Mouse (Mus musculus): ENCODE measurements around the gene Zfp683.

Zfp683 gene

DNA sequence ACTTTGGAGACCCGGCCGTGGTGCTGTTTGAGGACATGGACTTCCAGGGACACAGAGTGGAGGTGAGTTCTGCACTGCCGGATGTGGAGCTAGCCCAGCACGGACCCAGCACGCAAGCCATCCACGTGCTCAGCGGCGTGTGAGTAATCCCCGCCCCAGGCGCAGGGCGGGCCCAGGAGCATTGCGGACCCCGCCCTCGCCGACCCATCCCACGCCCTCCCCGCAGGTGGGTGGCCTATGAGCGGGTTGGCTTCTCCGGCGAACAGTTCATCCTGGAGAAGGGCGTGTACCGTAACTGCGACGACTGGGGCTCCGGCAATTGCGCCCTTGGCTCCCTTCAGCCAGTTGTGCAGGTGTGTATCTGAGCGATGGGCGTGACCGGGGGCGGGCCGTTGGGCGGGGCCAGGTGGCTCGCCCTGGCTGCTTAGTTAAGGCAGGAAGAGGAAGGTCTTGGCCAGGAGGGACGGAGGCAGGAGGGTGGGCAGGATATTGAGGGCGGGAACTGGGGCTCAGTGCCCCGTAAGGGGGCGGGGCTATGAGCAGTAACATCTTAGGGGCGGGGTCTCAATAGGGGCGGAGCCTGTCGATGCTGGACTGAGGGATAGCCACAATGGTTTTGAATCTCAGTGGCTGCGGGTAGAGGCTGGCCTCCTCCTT is 28.2 kb downstream of the Zfp683 start:
- in situ Hi-C loops (cut with MboI; ENCODE audit: low pct_unique_long_range_greater_than_20kb in 1 of 2, low sequenced_read_pairs in 2 of 2, unreplicated experiment in 1 of 2), result no loop called here

DNA sequence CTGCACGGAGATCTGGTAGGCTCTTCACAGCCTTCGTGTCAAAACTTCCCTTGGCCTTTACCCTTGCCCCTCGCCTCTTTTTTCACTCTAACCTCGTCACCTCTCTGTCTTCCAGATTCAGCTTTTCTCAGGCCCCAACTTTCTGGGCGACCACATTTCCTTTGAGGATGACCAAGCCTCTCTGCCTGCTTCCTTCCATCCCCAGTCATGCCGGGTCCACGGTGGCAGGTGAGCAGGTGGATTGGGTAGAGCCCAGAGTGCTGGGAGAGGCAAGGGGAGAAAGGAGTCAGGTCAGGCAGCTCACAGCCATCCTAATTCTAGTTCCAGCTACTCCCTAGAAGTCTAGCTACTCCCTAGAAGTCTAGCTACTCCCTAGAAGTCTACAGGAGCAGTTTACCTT is 28.8 kb downstream of the Zfp683 start:
- in situ Hi-C loops (cut with MboI; ENCODE audit: low pct_unique_long_range_greater_than_20kb in 1 of 2, low sequenced_read_pairs in 2 of 2, unreplicated experiment in 1 of 2), result no loop called here

DNA sequence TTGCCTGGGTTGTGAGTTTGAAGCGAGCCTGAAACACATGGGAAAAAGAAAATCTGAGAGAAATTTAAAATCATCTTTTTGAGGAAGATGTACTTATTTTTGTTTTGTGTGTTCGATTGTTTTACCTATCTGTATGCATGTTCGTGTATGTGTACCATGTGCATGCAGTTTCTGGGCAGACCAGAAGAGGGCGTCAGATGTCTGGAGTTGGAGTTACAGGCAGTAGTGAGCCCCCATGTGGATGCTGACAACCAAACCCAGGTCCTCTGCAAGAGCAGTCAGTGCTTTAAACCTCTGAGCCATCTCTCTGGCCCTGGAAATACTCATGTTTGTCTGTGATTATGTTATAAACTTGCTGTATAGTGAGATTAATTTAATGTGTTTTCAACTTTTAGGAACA is 31.4 kb downstream of the Zfp683 start:
- in situ Hi-C loops (cut with MboI; ENCODE audit: low pct_unique_long_range_greater_than_20kb in 1 of 2, low sequenced_read_pairs in 2 of 2, unreplicated experiment in 1 of 2), result no loop called here

DNA sequence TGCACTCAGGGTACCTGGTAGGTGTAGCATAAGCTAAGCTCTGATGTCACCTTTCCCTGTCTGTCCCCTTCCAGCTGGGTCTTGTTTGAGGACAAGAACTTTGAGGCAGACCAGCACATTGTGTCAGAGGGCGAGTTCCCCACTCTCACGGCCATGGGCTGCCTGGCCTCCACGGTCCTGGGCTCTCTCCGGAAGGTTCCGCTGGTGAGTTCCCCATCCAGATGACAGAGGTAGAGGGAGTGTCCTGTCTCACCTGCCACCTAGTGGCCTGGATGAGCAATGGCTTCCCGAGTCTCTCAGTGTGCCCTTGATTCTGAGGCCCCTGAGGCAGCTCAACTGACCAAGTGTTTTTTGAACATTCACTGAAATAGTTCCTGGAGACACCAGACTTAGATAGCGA is 33.8 kb downstream of the Zfp683 start:
- in situ Hi-C loops (cut with MboI; ENCODE audit: low pct_unique_long_range_greater_than_20kb in 1 of 2, low sequenced_read_pairs in 2 of 2, unreplicated experiment in 1 of 2), result no loop called here

- in situ Hi-C loops (cut with MboI; ENCODE audit: low pct_unique_long_range_greater_than_20kb in 1 of 2, low sequenced_read_pairs in 2 of 2, unreplicated experiment in 1 of 2), result no loop called here
Observed at GRCm38 (mm10) chr4:134089029-134089428, 35.4 kb downstream of the Zfp683 start.

GRCm38 (mm10) chr4:134090521-134091224 is 37.0 kb downstream of the Zfp683 start:
- in situ Hi-C loops (cut with MboI; ENCODE audit: low pct_unique_long_range_greater_than_20kb in 1 of 2, low sequenced_read_pairs in 2 of 2, unreplicated experiment in 1 of 2), result loop anchor here (5.0 kb wide), 2 partner anchors 37 to 58 kb away; partner anchors contain the start of gene Sh3bgrl3 (in 1 of the 2)

DNA sequence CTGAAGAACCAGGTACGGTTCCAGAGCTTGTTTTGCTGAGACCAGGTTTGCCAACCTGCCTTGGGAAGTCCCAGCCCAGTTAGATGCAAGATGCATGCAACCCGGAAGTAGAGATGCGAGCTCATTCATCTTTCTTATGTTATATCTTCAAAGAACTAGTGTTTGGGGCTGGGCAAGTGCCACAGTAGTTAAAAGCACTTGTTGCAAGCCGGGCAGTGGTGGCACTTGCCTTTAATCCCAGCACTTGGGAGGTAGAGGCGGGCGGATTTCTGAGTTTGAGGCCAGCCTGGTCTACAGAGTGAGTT is 37.5 kb downstream of the Zfp683 start:
- in situ Hi-C loops (cut with MboI; ENCODE audit: low pct_unique_long_range_greater_than_20kb in 1 of 2, low sequenced_read_pairs in 2 of 2, unreplicated experiment in 1 of 2), result loop anchor here (5.0 kb wide), 2 partner anchors 36 to 59 kb away; partner anchors contain the start of gene Sh3bgrl3 (in 1 of the 2)

DNA sequence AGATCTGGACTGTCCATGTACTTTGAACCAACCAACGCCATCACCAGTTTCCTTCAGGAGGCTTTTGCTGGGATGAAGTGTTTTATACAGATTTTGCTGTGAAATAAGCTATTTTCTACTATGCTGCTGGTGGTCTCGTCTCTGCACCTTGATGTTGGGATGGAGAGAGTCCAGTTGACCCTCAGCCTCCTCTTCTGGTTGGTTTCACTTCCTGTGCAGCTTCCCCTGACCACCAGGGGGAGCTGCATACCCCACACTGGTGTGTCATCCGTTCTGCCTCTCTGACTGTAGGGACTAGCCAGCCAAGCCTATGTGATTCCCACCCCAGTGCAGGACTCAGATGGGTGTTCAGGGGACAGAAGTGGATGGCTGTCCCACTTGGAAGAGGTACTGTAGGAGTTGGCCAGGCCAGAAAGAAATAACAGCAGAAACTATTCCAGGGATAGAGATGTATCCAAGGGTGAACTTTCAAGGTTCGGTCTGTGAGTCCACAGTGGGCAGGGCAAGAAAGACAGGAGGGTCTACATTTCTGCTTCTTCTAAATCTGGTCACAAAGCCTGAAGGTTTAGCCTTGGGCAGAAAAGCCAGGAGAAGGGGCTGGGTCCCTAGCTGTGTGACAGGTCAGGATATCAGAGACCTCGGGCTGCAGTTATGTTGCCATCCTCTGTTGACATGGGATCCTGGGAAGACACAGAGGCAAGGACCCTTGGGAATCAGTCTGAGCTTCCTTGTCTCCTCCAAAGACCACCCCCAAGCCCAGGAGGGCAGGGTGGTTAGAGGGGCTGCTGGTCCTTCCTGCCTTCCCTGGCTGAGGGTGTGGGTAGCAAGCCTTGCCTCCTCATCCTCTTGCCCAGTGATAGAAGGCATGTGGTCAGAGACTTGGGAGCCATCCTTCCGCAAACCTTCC is 39.0 kb downstream of the Zfp683 start:
- in situ Hi-C loops (cut with MboI; ENCODE audit: low pct_unique_long_range_greater_than_20kb in 1 of 2, low sequenced_read_pairs in 2 of 2, unreplicated experiment in 1 of 2), result loop anchor here (5.0 kb wide), 2 partner anchors 35 to 60 kb away; partner anchors contain the start of gene Sh3bgrl3 (in 1 of the 2)

- in situ Hi-C loops (cut with MboI; ENCODE audit: low pct_unique_long_range_greater_than_20kb in 1 of 2, low sequenced_read_pairs in 2 of 2, unreplicated experiment in 1 of 2), result loop anchor here (5.0 kb wide), 2 partner anchors 33 to 62 kb away; partner anchors contain the start of gene Sh3bgrl3 (in 1 of the 2)
Observed at GRCm38 (mm10) chr4:134094004-134094564, 40.4 kb downstream of the Zfp683 start.

DNA sequence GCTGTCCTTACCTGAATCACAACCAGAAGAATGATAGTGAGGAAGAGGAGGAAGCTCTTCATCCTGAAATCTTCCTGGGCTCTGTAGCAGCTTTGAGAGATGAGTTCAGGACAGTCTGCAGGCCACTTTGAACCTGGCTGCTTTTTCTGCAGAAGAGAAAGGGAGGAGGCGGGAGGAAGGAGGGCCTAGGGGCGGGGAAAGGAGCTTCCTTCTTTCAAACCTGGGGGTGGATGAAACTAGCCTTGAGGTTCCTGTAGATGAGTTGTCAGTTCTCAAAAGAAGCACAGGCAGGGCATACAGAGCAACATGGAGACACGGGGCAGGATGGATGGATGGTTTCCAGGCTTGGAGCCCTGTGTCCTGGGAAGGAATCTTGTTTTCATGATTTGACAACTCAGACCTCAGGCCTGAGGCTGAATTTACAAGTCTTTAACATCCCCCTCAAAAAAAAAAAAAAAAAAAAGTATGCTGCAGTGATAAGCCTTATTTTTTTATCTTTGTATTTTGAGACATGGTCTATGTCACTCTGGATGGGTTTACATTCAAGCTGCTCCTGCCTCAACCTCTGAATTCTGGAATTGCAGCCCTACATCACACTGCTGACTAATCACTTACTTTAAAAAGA is 41.4 kb downstream of the Zfp683 start, which contains the start of gene Cd52:
Gene Cd52 (minus strand): TSS at position 160 of the 625 bp plus-strand sequence.
- in situ Hi-C loops (cut with MboI; ENCODE audit: low pct_unique_long_range_greater_than_20kb in 1 of 2, low sequenced_read_pairs in 2 of 2, unreplicated experiment in 1 of 2), result loop anchor here (5.0 kb wide), 2 partner anchors 32 to 63 kb away; partner anchors contain the start of gene Sh3bgrl3 (in 1 of the 2)

GRCm38 (mm10) chr4:134096120-134096519 is 42.5 kb downstream of the Zfp683 start:
- in situ Hi-C loops (cut with MboI; ENCODE audit: low pct_unique_long_range_greater_than_20kb in 1 of 2, low sequenced_read_pairs in 2 of 2, unreplicated experiment in 1 of 2), result no loop called here

- in situ Hi-C loops (cut with MboI; ENCODE audit: low pct_unique_long_range_greater_than_20kb in 1 of 2, low sequenced_read_pairs in 2 of 2, unreplicated experiment in 1 of 2), result no loop called here
Observed at GRCm38 (mm10) chr4:134097015-134097608, 43.5 kb downstream of the Zfp683 start.

DNA sequence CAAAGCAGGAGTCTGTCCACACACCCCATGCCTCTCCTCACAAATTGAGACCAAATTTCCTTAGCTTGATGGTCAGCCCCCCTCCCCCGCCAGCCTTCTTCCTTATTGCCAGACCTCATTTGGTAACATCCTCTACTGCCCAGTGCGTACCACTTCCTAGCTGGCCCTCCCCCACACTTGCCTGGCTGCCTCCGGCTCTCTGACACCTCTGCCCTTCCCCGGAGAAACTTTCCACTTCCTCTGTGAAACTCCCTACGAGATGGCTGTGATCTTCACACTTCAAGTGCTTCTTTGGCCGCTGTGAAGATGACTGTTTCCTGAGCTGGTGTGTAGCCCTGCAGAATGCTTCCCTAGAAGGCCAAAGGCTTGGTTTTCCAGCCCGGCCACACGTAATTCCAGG is 45.0 kb downstream of the Zfp683 start:
- in situ Hi-C loops (cut with MboI; ENCODE audit: low pct_unique_long_range_greater_than_20kb in 1 of 2, low sequenced_read_pairs in 2 of 2, unreplicated experiment in 1 of 2), result no loop called here

GRCm38 (mm10) chr4:134100245-134100644 is 46.6 kb downstream of the Zfp683 start:
- in situ Hi-C loops (cut with MboI; ENCODE audit: low pct_unique_long_range_greater_than_20kb in 1 of 2, low sequenced_read_pairs in 2 of 2, unreplicated experiment in 1 of 2), result no loop called here

DNA sequence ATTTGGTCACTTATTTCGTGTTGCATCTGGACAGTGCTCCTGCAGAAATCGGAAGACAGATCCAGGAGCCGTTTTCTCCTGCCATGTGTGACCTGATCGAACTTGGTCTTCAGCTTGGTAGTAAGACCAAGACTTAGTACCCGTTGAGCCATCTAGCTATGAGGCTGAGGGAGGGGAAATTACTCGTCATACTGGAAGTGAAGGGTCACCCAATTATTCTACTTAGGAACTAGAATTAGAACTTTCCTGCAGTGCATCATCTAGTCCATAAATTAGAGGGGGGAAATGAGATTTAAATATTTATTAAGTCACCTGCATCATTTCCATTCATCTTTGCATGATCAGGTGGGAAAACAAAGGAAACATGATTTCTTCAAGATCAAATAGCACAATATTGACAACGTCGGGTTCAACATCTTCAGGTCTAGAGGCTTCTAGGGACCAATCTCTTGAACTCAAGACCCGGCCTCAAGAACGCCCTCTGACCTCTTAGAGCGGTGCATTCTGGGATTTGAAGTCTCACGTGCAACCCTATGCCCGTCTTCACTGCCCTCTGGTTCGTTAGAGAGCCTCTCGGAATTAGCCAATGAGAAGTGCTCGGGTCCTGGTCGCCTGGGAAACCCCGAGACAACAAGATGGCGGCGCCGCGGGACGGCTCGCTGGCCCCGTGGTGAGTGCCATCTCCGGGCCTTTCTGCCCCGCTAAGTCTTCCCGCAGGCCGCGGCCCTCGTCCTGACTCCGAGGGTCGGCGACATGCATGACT is 48.5 kb downstream of the Zfp683 start, which contains the start of gene Ubxn11:
Gene Ubxn11 (plus strand): TSS at position 592 of the 763 bp plus-strand sequence.
- in situ Hi-C loops (cut with MboI; ENCODE audit: low pct_unique_long_range_greater_than_20kb in 1 of 2, low sequenced_read_pairs in 2 of 2, unreplicated experiment in 1 of 2), result no loop called here

DNA sequence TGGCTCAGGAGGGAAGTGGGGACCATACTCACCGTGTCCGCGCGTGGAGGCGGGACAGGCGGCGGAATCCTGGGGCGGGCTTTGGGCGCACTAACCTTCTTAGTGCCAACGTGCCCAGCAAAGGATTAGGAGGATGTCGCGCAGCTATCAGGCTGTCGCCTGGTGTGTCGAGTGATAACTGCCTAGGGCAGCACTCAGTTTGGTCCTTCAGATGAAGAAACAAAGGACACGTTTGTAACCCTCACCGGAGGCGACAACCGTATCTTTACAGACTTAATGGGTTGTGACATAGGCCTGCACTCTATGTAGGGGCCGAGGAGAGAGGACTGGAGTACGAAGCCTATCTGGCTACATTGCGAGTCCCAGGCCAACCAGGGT is 49.1 kb downstream of the Zfp683 start:
- in situ Hi-C loops (cut with MboI; ENCODE audit: low pct_unique_long_range_greater_than_20kb in 1 of 2, low sequenced_read_pairs in 2 of 2, unreplicated experiment in 1 of 2), result no loop called here

DNA sequence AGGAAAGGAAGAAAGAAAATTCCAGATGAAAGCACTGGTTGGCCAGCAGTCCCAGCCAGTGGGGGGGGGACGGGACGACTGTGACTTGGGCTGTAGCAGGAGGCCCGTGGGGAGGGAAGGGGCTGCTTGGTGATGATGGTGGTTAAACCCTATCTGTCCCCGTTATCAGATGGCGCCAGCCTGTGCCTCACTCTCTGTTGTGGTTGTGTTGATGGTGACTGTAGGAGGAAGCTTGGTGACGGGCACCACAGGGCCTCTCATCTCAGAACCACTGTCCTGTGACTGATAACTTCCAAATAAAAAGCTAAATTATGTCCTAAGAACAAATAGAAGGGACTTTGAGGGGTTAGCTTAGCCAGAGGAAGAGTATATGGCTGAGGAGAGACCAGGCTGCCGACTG is 52.5 kb downstream of the Zfp683 start:
- in situ Hi-C loops (cut with MboI; ENCODE audit: low pct_unique_long_range_greater_than_20kb in 1 of 2, low sequenced_read_pairs in 2 of 2, unreplicated experiment in 1 of 2), result no loop called here

Data from mouse embryonic stem cell (cell line).